11 mouse cellular contexts compared by ENCODE assay signal in the genomic region with DNA sequence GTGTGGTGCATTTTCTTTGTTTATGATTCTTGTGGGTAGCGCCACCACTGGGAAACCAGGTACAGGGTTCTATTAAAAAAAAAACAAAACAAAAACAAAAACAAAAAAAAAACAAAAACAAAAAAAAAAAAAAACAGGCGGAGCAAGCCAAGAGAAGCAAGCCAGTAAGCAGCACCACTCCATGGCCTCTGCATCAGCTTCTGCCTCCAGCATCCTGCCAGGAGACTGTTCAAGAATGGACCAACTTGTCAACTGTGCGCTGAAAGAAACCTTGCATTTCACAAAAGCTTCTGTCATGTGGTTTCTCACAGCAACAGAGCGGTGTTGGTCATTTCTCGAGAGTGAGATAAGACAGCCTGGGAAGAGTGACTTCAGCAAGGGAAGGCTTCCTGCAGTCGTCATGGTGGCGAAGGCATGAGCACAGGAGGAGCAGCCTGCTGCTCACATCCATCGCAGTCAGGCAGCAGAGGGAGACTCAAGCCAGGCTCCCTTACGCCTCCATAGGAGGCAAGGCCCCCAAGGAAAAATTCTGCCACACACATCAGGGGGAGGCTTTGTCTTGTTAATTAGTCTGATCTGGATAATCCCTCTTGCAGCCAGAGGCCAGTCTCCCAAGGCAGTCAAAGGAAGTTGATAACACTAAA. TPM values are rescaled to one million over a fixed set of nuclear protein-coding genes. Genes with fewer than 3 reads are reported as not detected.
A peak's percentile ranks its signal among the peaks of the same experiment; 100 is the strongest.
DNase-seq lines count a peak whose midpoint lies in the region; ATAC-seq and TF ChIP-seq lines count a peak whose summit lies in the region.
"Had no signal": no experiment of that assay in that cellular context is flagged by ENCODE, and none has a peak within 500 bp of the region (broad histone marks: within the 10 kb centered on the region; RNA-seq: fewer than 3 reads in every experiment).

No protein-coding gene starts in this region.

- H3K27ac ChIP-seq in kidney, postnatal 0 days, result no peak overlapping the region
- peak overlapping the region; percentile 28 for H3K27ac ChIP-seq in midbrain, embryonic 16.5 days (ENCODE audit: low read length)
- H3K27ac ChIP-seq: embryonic facial prominence, embryonic 12.5 days had no signal

- H3K9ac ChIP-seq in kidney, postnatal 0 days (ENCODE audit: low read depth, low read length), result no peak overlapping the region
- no peak overlapping the region for H3K9ac ChIP-seq in midbrain, embryonic 16.5 days (ENCODE audit: low read depth, low read length)
- H3K9ac ChIP-seq: embryonic facial prominence, embryonic 12.5 days had no signal

- no peak overlapping the region for H3K4me2 ChIP-seq in kidney, postnatal 0 days (ENCODE audit: low read length)
- H3K4me2 ChIP-seq in midbrain, embryonic 16.5 days (ENCODE audit: low read length), result 0 out of 2 replicates have a peak overlapping the region, but pooled peaks have one; percentile 6
- H3K4me2 ChIP-seq: embryonic facial prominence, embryonic 12.5 days had no signal

- no peaks in the 10 kb centered on the region for H3K9me3 ChIP-seq in kidney, postnatal 0 days (replicated peaks; ENCODE audit: low read length)
- H3K9me3 ChIP-seq in midbrain, embryonic 16.5 days (replicated peaks; ENCODE audit: control insufficient read depth, low read length, poor library complexity, severe bottlenecking), result no peaks in the 10 kb centered on the region
- H3K9me3 ChIP-seq: embryonic facial prominence, embryonic 12.5 days had no signal

- no peaks in the 10 kb centered on the region for H3K36me3 ChIP-seq in kidney, postnatal 0 days (ENCODE audit: insufficient read depth, low read length)
- no peaks in the 10 kb centered on the region for H3K36me3 ChIP-seq in midbrain, embryonic 16.5 days (ENCODE audit: control insufficient read depth, insufficient read depth, low read length)
- H3K36me3 ChIP-seq: embryonic facial prominence, embryonic 12.5 days had no signal

- peak; percentile 30; the same call in 1 of the 2 replicates for TF ChIP-seq CTCF in kidney, postnatal 0 days (IDR thresholded peaks at IDR 0.05; ENCODE audit: low read depth)

- WGBS in kidney, postnatal 0 days, result 51% methylated on average over 9 of the region's 9 CpGs
- 22% methylated on average over 9 of the region's 9 CpGs for WGBS in midbrain, embryonic 16.5 days

- H3K4me1 ChIP-seq in kidney, postnatal 0 days (replicated peaks; ENCODE audit: insufficient read depth, low read length), result no peaks in the 10 kb centered on the region
- H3K4me1 ChIP-seq in midbrain, embryonic 16.5 days (ENCODE audit: control insufficient read depth, insufficient read depth, low read length), result peaks cover 5% of the 10 kb centered on the region; the same call in 1 of the 2 replicates
- H3K4me1 ChIP-seq: embryonic facial prominence, embryonic 12.5 days had no signal

- no peaks in the 10 kb centered on the region for H3K27me3 ChIP-seq in kidney, postnatal 0 days (ENCODE audit: insufficient read depth, low read length)
- no peaks in the 10 kb centered on the region for H3K27me3 ChIP-seq in midbrain, embryonic 16.5 days (ENCODE audit: control insufficient read depth, insufficient read depth, low read depth, low read length)
- H3K27me3 ChIP-seq: embryonic facial prominence, embryonic 12.5 days had no signal

- ATAC-seq in kidney, postnatal 0 days (replicated peaks; ENCODE audit: low FRiP score, low read depth), result no peak
- no peak for ATAC-seq in midbrain, embryonic 16.5 days

- DNase-seq in kidney, postnatal 0 days (ENCODE audit: low spot score), result peak; percentile 11
- DNase-seq in kidney, adult 11 months, result no peak
- peak; percentile 88 for DNase-seq in R1 (ENCODE audit: low read depth, low spot score)
- peak; percentile 17 to 18 for DNase-seq in heart, postnatal 10 days
- DNase-seq in urinary bladder, adult 2 months (ENCODE audit: low spot score), result no peak
- no peak for DNase-seq in adrenal gland, postnatal 14 days
- no peak for DNase-seq in left cerebral cortex, adult 8-10 months (ENCODE audit: low spot score in 2 of 2)

- intact Hi-C loops in heart, postnatal 10 days (cut with DNase I), result loop anchor here (5.0 kb wide), 1 partner anchor 65 kb away; no protein-coding TSS in a partner anchor

- no peak overlapping the region for H3K4me3 ChIP-seq in kidney, postnatal 0 days (replicated peaks; ENCODE audit: low read depth, low read length)
- H3K4me3 ChIP-seq in midbrain, embryonic 16.5 days (ENCODE audit: low read depth, low read length), result no peak overlapping the region
- H3K4me3 ChIP-seq: embryonic facial prominence, embryonic 12.5 days had no signal

RNA-seq across cellular contexts. Expression of a gene that starts 6.7 kb away (rescaled TPM):
- not detected in 2 replicates for polyA plus RNA-seq in kidney, postnatal 0 days (2015; fragmentation: Nextera tagmentation; extraction: Ambion mirVana)
- not detected for total RNA-seq in heart, postnatal 10 days (2021)
- polyA plus RNA-seq in midbrain, embryonic 16.5 days (2015; fragmentation: Nextera tagmentation; extraction: Ambion mirVana), result not detected in 2 replicates
- not detected in 2 replicates for polyA plus RNA-seq in urinary bladder, adult 2 months (2012; rRNA removed)
- total RNA-seq in adrenal gland, postnatal 14 days (2021), result not detected in 2 replicates
- total RNA-seq in left cerebral cortex, adult 8-10 months (2022), result not detected
- total RNA-seq: layer of hippocampus, postnatal 10 days had no signal
- polyA plus RNA-seq: heart, embryonic 14.5 days had no signal

RNA-seq across cellular contexts. Expression of a gene that starts 20.8 kb away (rescaled TPM):
- polyA plus RNA-seq in kidney, postnatal 0 days (2015; fragmentation: Nextera tagmentation; extraction: Ambion mirVana), result 14.7 and 15.5 TPM in 2 replicates
- 10 to 100 TPM; 13.9 to 17.1 TPM for total RNA-seq in heart, postnatal 10 days (2021)
- 9.9 and 10.6 TPM in 2 replicates for polyA plus RNA-seq in midbrain, embryonic 16.5 days (2015; fragmentation: Nextera tagmentation; extraction: Ambion mirVana)
- polyA plus RNA-seq in urinary bladder, adult 2 months (2012; rRNA removed), result 12.8 and 13.5 TPM in 2 replicates
- 22.5 and 24.4 TPM in 2 replicates for total RNA-seq in adrenal gland, postnatal 14 days (2021)
- 10 to 100 TPM; 13.0 to 15.0 (median 13.2) TPM for total RNA-seq in left cerebral cortex, adult 8-10 months (2022)

RNA-seq across cellular contexts. Expression of a gene that starts 42.3 kb away (rescaled TPM):
- 195 and 199 TPM in 2 replicates for polyA plus RNA-seq in kidney, postnatal 0 days (2015; fragmentation: Nextera tagmentation; extraction: Ambion mirVana)
- 10 to 100 TPM; 48.9 to 55.5 TPM for total RNA-seq in heart, postnatal 10 days (2021)
- polyA plus RNA-seq in midbrain, embryonic 16.5 days (2015; fragmentation: Nextera tagmentation; extraction: Ambion mirVana), result 145 and 156 TPM in 2 replicates
- 87.8 and 89.4 TPM in 2 replicates for polyA plus RNA-seq in urinary bladder, adult 2 months (2012; rRNA removed)
- 124 and 125 TPM in 2 replicates for total RNA-seq in adrenal gland, postnatal 14 days (2021)
- total RNA-seq in left cerebral cortex, adult 8-10 months (2022), result 10 to 100 TPM; 78.5 to 83.1 (median 80.7) TPM

Comparison
In these comparisons a context has a peak if more than half of its experiments do, and no peak if none do; other contexts are left out.
1. DNase-seq: peak in kidney, postnatal 0 days (single experiment), R1 (single experiment) and heart, postnatal 10 days (2 of 2); none in kidney, adult 11 months (single experiment), urinary bladder, adult 2 months (single experiment), adrenal gland, postnatal 14 days (single experiment) and left cerebral cortex, adult 8-10 months (0 of 2).